Mouse (Mus musculus) kidney, embryonic 14.5 days (tissue): ENCODE data around the gene Gpatch4. TPM values are rescaled to one million over a fixed set of nuclear protein-coding genes. Genes with fewer than 3 reads are reported as not detected.

Experiments used
- ATAC-seq: fragments of 200-750 bp; cut with Nextera tagmentation; 2 replicates; pipeline ENCODE4 v1.8.0; 2017; ENCODE audit warnings: moderate number of reproducible peaks, mild to moderate bottlenecking, moderate TSS enrichment, moderate library complexity; ENCODE audit not compliant: low FRiP score, low TSS enrichment
- H3K27ac ChIP-seq: fragments of 300-500 bp; sonication (generic); 2 replicates; pipeline ENCODE4 v1.5.1; 2014; ENCODE audit warnings: low read depth, mild to moderate bottlenecking, low read length, moderate library complexity, mixed read lengths
- H3K27me3 ChIP-seq: fragments of 300-500 bp; sonication (generic); 2 replicates; pipeline ENCODE4 v1.6.1; 2014; ENCODE audit warnings: mild to moderate bottlenecking, low read length; ENCODE audit not compliant: control insufficient read depth, insufficient read depth
- H3K36me3 ChIP-seq: fragments of 300-500 bp; sonication (generic); 2 replicates; pipeline ENCODE4 v1.6.1; 2014; ENCODE audit warnings: low read length, mixed read lengths; ENCODE audit not compliant: control insufficient read depth, insufficient read depth
- H3K4me1 ChIP-seq: fragments of 300-500 bp; sonication (generic); 2 replicates; pipeline ENCODE4 v1.6.1; 2014; ENCODE audit warnings: low read length, mixed read lengths; ENCODE audit not compliant: control insufficient read depth, insufficient read depth
- H3K4me2 ChIP-seq: fragments of 300-500 bp; sonication (generic); replicated peaks from 2 replicates; pipeline ENCODE4 v1.6.1; 2014; ENCODE audit warnings: low read depth, mild to moderate bottlenecking, low read length
- H3K4me3 ChIP-seq: fragments of 300-500 bp; sonication (generic); 2 replicates; pipeline ENCODE4 v1.5.1; 2014; ENCODE audit warnings: mild to moderate bottlenecking, low read length
- H3K9ac ChIP-seq: fragments of 300-500 bp; sonication (generic); 2 replicates; pipeline ENCODE4 v1.6.1; 2014; ENCODE audit warnings: low read depth, mild to moderate bottlenecking, low read length, moderate library complexity
- H3K9me3 ChIP-seq: fragments of 300-500 bp; sonication (generic); 2 replicates; pipeline ENCODE4 v1.6.1; 2016; ENCODE audit warnings: low read length; ENCODE audit not compliant: control insufficient read depth
- WGBS: fragments of 180-500 bp; shearing (Covaris S2); extraction: QIAGEN DNeasy Blood & Tissue Kit; methylation state at CpG from one replicate; pipeline ENCODE4 v1.1.7; 2014; 5-methylcytosine and 5-hydroxymethylcytosine counted together
- polyA plus RNA-seq: library from polyadenylated mRNA; unstranded; fragments of >200 nt; fragmentation: Nextera tagmentation; extraction: Ambion mirVana; gene quantifications from 2 replicates; pipeline ENCODE4 v1.2.1, GENCODE M21; 2014

Gene Gpatch4
- polyA plus RNA-seq, 1 experiment from 2014 or later, result 48.1 TPM

- Histone ChIP-seq H3K27ac (no peak overlapping the region), H3K9me3 (no peaks in the 10 kb centered on the region), H3K9ac (no peak overlapping the region), H3K36me3 (peaks cover 29% of the 10 kb centered on the region), H3K4me2 (no peak overlapping the region), H3K4me1 (peaks cover 11% of the 10 kb centered on the region; the same call in 1 of the 2 replicates), H3K4me3 (no peak overlapping the region), H3K27me3 (no peaks in the 10 kb centered on the region)
- WGBS, result 90% methylated on average over 2 of the region's 2 CpGs
- no peak for ATAC-seq
Measured at GRCm38 (mm10) chr3:88084001-88084400, 41.1 kb downstream of the Gpatch4 start.

- no peak overlapping the region for H3K27ac ChIP-seq
- ATAC-seq, result no peak
- H3K4me3 ChIP-seq, result no peak overlapping the region
- H3K9me3 ChIP-seq, result no peaks in the 10 kb centered on the region
- no peak overlapping the region for H3K4me2 ChIP-seq
- 86% methylated on average over 3 of the region's 9 CpGs for WGBS
- H3K9ac ChIP-seq, result no peak overlapping the region
- no peaks in the 10 kb centered on the region for H3K27me3 ChIP-seq
- H3K4me1 ChIP-seq, result peaks cover 11% of the 10 kb centered on the region; the same call in 1 of the 2 replicates
- peaks cover 44% of the 10 kb centered on the region for H3K36me3 ChIP-seq
Measured at GRCm38 (mm10) chr3:88085459-88085858, 42.6 kb downstream of the Gpatch4 start.

GRCm38 (mm10) chr3:88087688-88088087 lies 44.8 kb downstream of the Gpatch4 start:
- Histone ChIP-seq H3K4me1 (peaks cover 5% of the 10 kb centered on the region; the same call in 1 of the 2 replicates), H3K9ac (no peak overlapping the region), H3K9me3 (no peaks in the 10 kb centered on the region), H3K36me3 (peaks cover 65% of the 10 kb centered on the region), H3K4me2 (no peak overlapping the region), H3K27ac (no peak overlapping the region), H3K4me3 (no peak overlapping the region), H3K27me3 (no peaks in the 10 kb centered on the region)
- 81% methylated on average over 1 of the region's 1 CpGs for WGBS
- no peak for ATAC-seq

GRCm38 (mm10) chr3:88090106-88090505 lies 47.2 kb downstream of the Gpatch4 start:
- WGBS, result 89% methylated on average over 7 of the region's 7 CpGs
- no peaks in the 10 kb centered on the region for H3K4me1 ChIP-seq
- no peak overlapping the region for H3K4me3 ChIP-seq
- no peak overlapping the region for H3K4me2 ChIP-seq
- H3K36me3 ChIP-seq, result peaks cover 82% of the 10 kb centered on the region
- ATAC-seq, result no peak
- no peak overlapping the region for H3K27ac ChIP-seq
- H3K9me3 ChIP-seq, result no peaks in the 10 kb centered on the region
- H3K9ac ChIP-seq, result no peak overlapping the region
- no peaks in the 10 kb centered on the region for H3K27me3 ChIP-seq

- Histone ChIP-seq H3K36me3 (peaks cover 82% of the 10 kb centered on the region), H3K4me1 (no peaks in the 10 kb centered on the region)
- WGBS, result 94% methylated on average over 6 of the region's 6 CpGs
Measured at GRCm38 (mm10) chr3:88090616-88091015, 47.7 kb downstream of the Gpatch4 start.

GRCm38 (mm10) chr3:88094126-88094525 lies 51.2 kb downstream of the Gpatch4 start:
- 91% methylated on average over 5 of the region's 5 CpGs for WGBS
- ATAC-seq, result no peak

More at GRCm38 (mm10) chr3:88090616-88091015, 47.7 kb downstream of the Gpatch4 start:
- H3K9ac ChIP-seq, result no peak overlapping the region
- ATAC-seq, result no peak
- no peaks in the 10 kb centered on the region for H3K9me3 ChIP-seq
- no peak overlapping the region for H3K4me3 ChIP-seq
- H3K4me2 ChIP-seq, result no peak overlapping the region
- no peaks in the 10 kb centered on the region for H3K27me3 ChIP-seq
- no peak overlapping the region for H3K27ac ChIP-seq

GRCm38 (mm10) chr3:88097666-88098065 lies 54.8 kb downstream of the Gpatch4 start:
- H3K36me3 ChIP-seq, result peaks cover 64% of the 10 kb centered on the region
- H3K4me3 ChIP-seq, result no peak overlapping the region
- no peak overlapping the region for H3K4me2 ChIP-seq
- H3K9me3 ChIP-seq, result no peaks in the 10 kb centered on the region
- no peaks in the 10 kb centered on the region for H3K4me1 ChIP-seq
- no peak overlapping the region for H3K9ac ChIP-seq
- no peak for ATAC-seq
- H3K27me3 ChIP-seq, result no peaks in the 10 kb centered on the region
- no peak overlapping the region for H3K27ac ChIP-seq
- WGBS, result 83% methylated on average over 6 of the region's 6 CpGs

More at GRCm38 (mm10) chr3:88094126-88094525, 51.2 kb downstream of the Gpatch4 start:
- Histone ChIP-seq H3K9me3 (no peaks in the 10 kb centered on the region), H3K4me2 (no peak overlapping the region), H3K27me3 (no peaks in the 10 kb centered on the region), H3K4me1 (no peaks in the 10 kb centered on the region), H3K4me3 (no peak overlapping the region), H3K36me3 (peaks cover 72% of the 10 kb centered on the region), H3K9ac (no peak overlapping the region), H3K27ac (no peak overlapping the region)

GRCm38 (mm10) chr3:88100251-88100650 lies 57.3 kb downstream of the Gpatch4 start:
- peaks cover 58% of the 10 kb centered on the region for H3K36me3 ChIP-seq
- 91% methylated on average over 3 of the region's 3 CpGs for WGBS
- H3K27me3 ChIP-seq, result no peaks in the 10 kb centered on the region
- H3K4me2 ChIP-seq, result no peak overlapping the region
- H3K27ac ChIP-seq, result no peak overlapping the region
- no peak overlapping the region for H3K9ac ChIP-seq
- no peak for ATAC-seq
- no peaks in the 10 kb centered on the region for H3K9me3 ChIP-seq
- no peak overlapping the region for H3K4me3 ChIP-seq
- H3K4me1 ChIP-seq, result no peaks in the 10 kb centered on the region

GRCm38 (mm10) chr3:88101736-88102135 lies 58.8 kb downstream of the Gpatch4 start:
- no peaks in the 10 kb centered on the region for H3K4me1 ChIP-seq
- H3K27ac ChIP-seq, result no peak overlapping the region
- WGBS, result 91% methylated on average over 7 of the region's 7 CpGs
- H3K9me3 ChIP-seq, result no peaks in the 10 kb centered on the region
- no peak overlapping the region for H3K9ac ChIP-seq
- H3K4me3 ChIP-seq, result no peak overlapping the region
- peaks cover 62% of the 10 kb centered on the region for H3K36me3 ChIP-seq
- no peak overlapping the region for H3K4me2 ChIP-seq
- no peak for ATAC-seq
- H3K27me3 ChIP-seq, result no peaks in the 10 kb centered on the region
